Mouse (Mus musculus): Measurements from ENCODE around the gene Shisal2b.

The Shisal2b gene

GRCm38 (mm10) chr13:104816635-104817571 is 46.8 kb downstream of the Shisal2b start, which contains the start of gene Cwc27:
Gene Cwc27 (minus strand): TSS chr13:104817142.
- DNase-seq (ENCODE audit: low spot score), result peak; percentile 95

- DNase-seq (ENCODE audit: low spot score), result peak; percentile 67
Observed at GRCm38 (mm10) chr13:104816270-104816634, 47.4 kb downstream of the Shisal2b start.

- DNase-seq (ENCODE audit: low spot score), result peak; percentile 78
Observed at GRCm38 (mm10) chr13:104805681-104806080, 58.0 kb downstream of the Shisal2b start.

DNA sequence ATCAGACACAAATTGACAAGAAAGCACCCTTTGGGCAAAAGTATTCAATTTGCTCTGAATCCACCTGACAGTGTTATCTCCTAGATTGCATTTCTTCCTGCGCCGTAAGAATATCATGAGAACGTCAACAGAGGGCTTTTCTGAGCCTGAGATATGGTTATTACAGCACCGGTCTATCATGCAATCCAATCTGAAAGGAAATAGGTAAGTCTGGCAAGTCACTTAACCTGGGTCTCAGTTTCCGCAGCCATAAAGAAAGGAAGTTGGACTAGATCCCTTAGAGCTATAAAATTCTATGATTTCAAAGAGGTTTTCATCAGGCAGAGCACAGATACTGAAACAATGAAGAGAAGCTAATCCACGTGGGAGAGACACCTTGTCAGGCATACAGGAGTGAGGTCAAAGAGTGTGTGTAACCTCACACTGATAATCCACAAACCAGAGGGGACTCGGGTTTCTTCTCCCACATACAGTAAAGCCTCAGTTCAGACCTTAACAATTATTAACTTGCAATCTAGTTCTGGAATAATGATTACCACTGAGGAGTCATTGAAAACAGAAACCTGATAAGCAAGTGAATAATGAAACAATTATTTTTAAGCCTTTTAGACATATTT is 64.0 kb downstream of the Shisal2b start:
- DNase-seq (ENCODE audit: low spot score), result no peak

DNA sequence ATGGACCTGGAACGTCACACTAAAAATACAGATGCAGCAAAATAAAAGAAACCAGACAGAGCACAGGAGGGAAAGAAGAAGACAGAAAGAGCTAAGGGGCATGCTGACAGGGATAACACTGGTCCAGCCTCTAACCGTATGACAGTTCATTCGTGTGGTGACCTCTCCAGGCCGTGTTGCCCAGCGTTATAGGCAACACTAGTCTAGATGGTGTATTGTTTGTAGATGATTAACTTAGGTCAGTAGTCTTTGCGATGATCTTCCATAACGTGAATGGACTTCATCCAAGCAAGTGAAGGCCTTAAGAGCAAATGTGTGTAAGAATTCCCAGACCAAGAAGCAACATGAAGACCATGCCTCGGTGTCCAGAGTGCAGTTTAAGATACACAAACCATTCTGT is 64.6 kb downstream of the Shisal2b start:
- DNase-seq (ENCODE audit: low spot score), result no peak

Measured in MN1 (cell line).